Mouse (Mus musculus) G1E (cell line): ENCODE measurements around the gene Dram1. TPM values are rescaled to one million over a fixed set of nuclear protein-coding genes. Genes with fewer than 3 reads are reported as not detected.

Experiments used
- ATAC-seq: 2 replicates; pipeline ENCODE4 v1.8.0; 2016; ENCODE audit warnings: mild to moderate bottlenecking; ENCODE audit not compliant: insufficient number of reproducible peaks, poor library complexity, low FRiP score, severe bottlenecking; ENCODE audit errors: extremely low read depth
- DNase-seq: peaks from one replicate; pipeline ENCODE4 v3.0.0; 2012; ENCODE audit warnings: low spot score
- H3K27me3 ChIP-seq: 2 replicates; pipeline ENCODE4 v1.6.1; 2012; ENCODE audit warnings: mild to moderate bottlenecking, low read length, inconsistent platforms; ENCODE audit not compliant: insufficient read depth
- H3K36me3 ChIP-seq: replicated peaks from 2 replicates; pipeline ENCODE3; 2012; ENCODE audit warnings: mild to moderate bottlenecking, inconsistent platforms
- H3K4me1 ChIP-seq: 2 replicates; pipeline ENCODE4 v1.6.1; 2012; ENCODE audit warnings: low read depth, low read length, inconsistent platforms, mixed read lengths; ENCODE audit not compliant: insufficient read depth
- H3K4me3 ChIP-seq: 2 replicates; pipeline ENCODE4 v1.5.1; 2012; ENCODE audit warnings: low read depth, mild to moderate bottlenecking, inconsistent platforms, low read length, moderate library complexity, mixed read lengths
- H3K9me3 ChIP-seq: replicated peaks from 2 replicates; pipeline ENCODE4 v1.6.1; 2012; ENCODE audit warnings: inconsistent platforms
- CTCF ChIP-seq: IDR thresholded peaks from 2 replicates; pipeline ENCODE4 v1.5.1; 2012; ENCODE audit warnings: low read depth, low read length, inconsistent platforms, mixed read lengths
- GATA1 ChIP-seq: IDR thresholded peaks from 2 replicates; pipeline ENCODE4 v1.6.1; 2012; ENCODE audit warnings: borderline replicate concordance, low read length, inconsistent platforms, mixed read lengths
- GATA2 ChIP-seq: IDR thresholded peaks from 2 replicates; pipeline ENCODE4 v1.6.1; 2012; ENCODE audit warnings: low read depth, low read length, inconsistent platforms, borderline replicate concordance
- POLR2AphosphoS5 ChIP-seq: IDR thresholded peaks from 2 replicates; pipeline ENCODE4 v1.6.1; 2012; ENCODE audit warnings: low read depth, low read length, inconsistent platforms; ENCODE audit not compliant: insufficient replicate concordance
- TAL1 ChIP-seq: conservative IDR thresholded peaks from 2 replicates; pipeline ENCODE4 v1.6.1; 2012; ENCODE audit warnings: low read depth, low read length, inconsistent platforms, mixed read lengths
- polyA plus RNA-seq: library from polyadenylated mRNA; stranded (reverse); fragments of >175 nt; gene quantifications from 2 replicates; pipeline ENCODE4 v1.2.3, GENCODE M21; 2012
- total RNA-seq, 2 experiments: library from RNA; stranded (forward) in 1 of 2; stranded (reverse) in 1 of 2; fragments of 200-1000 nt in 1 of 2; fragments of >200 nt in 1 of 2; fragmentation: Nextera tagmentation in 1 of 2; gene quantifications; 2 replicates each; pipeline ENCODE4 v1.2.3; 2014 to 2017

Dram1 gene
- total and polyA plus RNA-seq, 3 experiments: 0.11 TPM; not detected in 2

- DNase-seq (no peak), ATAC-seq (no peak)
- Histone ChIP-seq H3K27me3 (peaks cover 12% of the 10 kb centered on the region; the same call in 1 of the 2 replicates), H3K4me1 (peaks cover 3% of the 10 kb centered on the region), H3K9me3 (peaks cover 3% of the 10 kb centered on the region; the same call in 1 of the 2 replicates), H3K36me3 (no peaks in the 10 kb centered on the region), H3K4me3 (peak overlapping the region; percentile 52; the same call in 1 of the 2 replicates)
- TF ChIP-seq POLR2AphosphoS5 (no peak), TAL1 (no peak), CTCF (no peak), GATA2 (no peak), GATA1 (no peak)
Observed at GRCm38 (mm10) chr10:88356983-88357559, 21.8 kb downstream of the Dram1 start.

GRCm38 (mm10) chr10:88356114-88356982 lies 22.5 kb downstream of the Dram1 start:
- ATAC-seq (no peak), DNase-seq (no peak)
- H3K4me3 ChIP-seq: peak overlapping the region; percentile 52; the same call in 1 of the 2 replicates
- H3K27me3 ChIP-seq: peaks cover 12% of the 10 kb centered on the region; the same call in 1 of the 2 replicates
- peaks cover 3% of the 10 kb centered on the region for H3K4me1 ChIP-seq
- no peaks in the 10 kb centered on the region for H3K36me3 ChIP-seq
- H3K9me3 ChIP-seq: peaks cover 3% of the 10 kb centered on the region; the same call in 1 of the 2 replicates
- TF ChIP-seq TAL1 (no peak), GATA2 (no peak), POLR2AphosphoS5 (no peak), GATA1 (no peak), CTCF (no peak)

- H3K9me3 ChIP-seq: peaks cover 3% of the 10 kb centered on the region; the same call in 1 of the 2 replicates
- TF ChIP-seq TAL1 (no peak), POLR2AphosphoS5 (no peak), CTCF (no peak), GATA1 (no peak), GATA2 (no peak)
- H3K4me1 ChIP-seq: peaks cover 3% of the 10 kb centered on the region
- H3K27me3 ChIP-seq: peaks cover 12% of the 10 kb centered on the region; the same call in 1 of the 2 replicates
- no peak for DNase-seq
- H3K4me3 ChIP-seq: no peak overlapping the region
- no peaks in the 10 kb centered on the region for H3K36me3 ChIP-seq
- no peak for ATAC-seq
Observed at GRCm38 (mm10) chr10:88354599-88354998, 24.3 kb downstream of the Dram1 start.

- no peak for TF ChIP-seq CTCF
- no peak for TF ChIP-seq TAL1
- TF ChIP-seq GATA2: no peak
- no peak overlapping the region for H3K4me3 ChIP-seq
- H3K36me3 ChIP-seq: no peaks in the 10 kb centered on the region
- no peak for ATAC-seq
- DNase-seq: no peak
- H3K4me1 ChIP-seq: peaks cover 3% of the 10 kb centered on the region
- H3K9me3 ChIP-seq: peaks cover 3% of the 10 kb centered on the region; the same call in 1 of the 2 replicates
- peaks cover 10% of the 10 kb centered on the region; the same call in 1 of the 2 replicates for H3K27me3 ChIP-seq
Observed at GRCm38 (mm10) chr10:88352549-88352948, 26.3 kb downstream of the Dram1 start.

GRCm38 (mm10) chr10:88351411-88352103 lies 27.3 kb downstream of the Dram1 start:
- DNase-seq (no peak), ATAC-seq (no peak)
- peaks cover under 1% of the 10 kb centered on the region; the same call in 1 of the 2 replicates for H3K4me1 ChIP-seq

More at GRCm38 (mm10) chr10:88351411-88352103, 27.3 kb downstream of the Dram1 start:
- Histone ChIP-seq H3K27me3 (peaks cover under 1% of the 10 kb centered on the region; the same call in 1 of the 2 replicates), H3K9me3 (no peaks in the 10 kb centered on the region), H3K4me3 (no peak overlapping the region), H3K36me3 (no peaks in the 10 kb centered on the region)
- no peak for TF ChIP-seq CTCF
- TF ChIP-seq GATA2: no peak
- no peak for TF ChIP-seq POLR2AphosphoS5
- no peak for TF ChIP-seq GATA1
- TF ChIP-seq TAL1: no peak
